ENCODE assay signal across 9 mouse cellular contexts in the genomic region with DNA sequence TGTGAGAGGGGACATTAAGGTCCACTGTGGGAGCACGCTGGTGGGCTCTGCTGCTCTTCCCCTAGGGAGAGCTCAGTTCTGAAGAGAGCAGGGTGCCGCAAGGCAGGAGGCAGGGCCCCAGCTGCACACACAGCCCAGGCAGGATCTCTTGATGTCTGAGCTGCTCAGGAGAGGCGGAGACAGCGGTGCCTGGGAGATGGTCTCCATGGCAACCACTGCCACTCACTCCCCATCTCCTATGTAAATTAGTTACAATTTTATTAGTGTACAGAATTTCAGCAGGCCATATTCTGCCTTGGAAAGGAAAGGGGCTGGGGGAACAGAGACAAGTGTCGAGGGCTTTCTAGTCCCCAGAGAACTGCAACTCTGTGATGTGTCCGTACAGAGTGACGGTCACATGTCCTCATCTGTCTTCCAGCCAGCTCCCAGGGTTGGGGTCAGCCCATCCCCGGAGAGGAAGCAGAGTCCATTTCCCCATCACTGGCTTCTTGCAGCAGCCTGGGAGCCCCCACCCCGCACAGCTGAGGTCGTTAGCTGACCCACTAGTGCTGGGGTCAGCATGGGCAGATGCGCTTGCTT. TPM values are rescaled to one million over a fixed set of nuclear protein-coding genes. Genes with fewer than 3 reads are reported as not detected.
A peak's percentile ranks its signal among the peaks of the same experiment; 100 is the strongest.
DNase-seq lines count a peak whose midpoint lies in the region; ATAC-seq and TF ChIP-seq lines count a peak whose summit lies in the region.
"Had no signal": no experiment of that assay in that cellular context is flagged by ENCODE, and none has a peak within 500 bp of the region (broad histone marks: within the 10 kb centered on the region; RNA-seq: fewer than 3 reads in every experiment).

No protein-coding gene starts in this region.

- peaks cover 44% of the 10 kb centered on the region for H3K4me1 ChIP-seq in forebrain, embryonic 16.5 days (replicated peaks; ENCODE audit: control insufficient read depth, insufficient read depth, low read length)
- peaks cover 46% of the 10 kb centered on the region for H3K4me1 ChIP-seq in intestine, embryonic 14.5 days (replicated peaks; ENCODE audit: control insufficient read depth, insufficient read depth, low read length)
- H3K4me1 ChIP-seq in midbrain, postnatal 0 days (ENCODE audit: insufficient read depth, low read length): peaks cover 26% of the 10 kb centered on the region

- H3K4me2 ChIP-seq in forebrain, embryonic 16.5 days (ENCODE audit: low read length): peak overlapping the region; percentile 50
- peak overlapping the region; percentile 32 for H3K4me2 ChIP-seq in intestine, embryonic 14.5 days (ENCODE audit: low read length)
- H3K4me2 ChIP-seq in midbrain, postnatal 0 days (ENCODE audit: low read depth, low read length, poor library complexity, severe bottlenecking): peak overlapping the region; percentile 10

- H3K9ac ChIP-seq in forebrain, embryonic 16.5 days (replicated peaks; ENCODE audit: low read depth, low read length): peak overlapping the region; percentile 70
- peak overlapping the region; percentile 34; the same call in 1 of the 2 replicates for H3K9ac ChIP-seq in intestine, embryonic 14.5 days (ENCODE audit: low read length)
- peak overlapping the region; percentile 44 for H3K9ac ChIP-seq in midbrain, postnatal 0 days (replicated peaks; ENCODE audit: low read length, poor library complexity, severe bottlenecking)

- peak overlapping the region; percentile 100 for H3K27ac ChIP-seq in forebrain, embryonic 16.5 days (ENCODE audit: low read length)
- H3K27ac ChIP-seq in intestine, embryonic 14.5 days (ENCODE audit: low read depth): peak overlapping the region; percentile 89
- H3K27ac ChIP-seq in midbrain, postnatal 0 days (ENCODE audit: low read depth, low read length): peak overlapping the region; percentile 97

- H3K27me3 ChIP-seq in forebrain, embryonic 16.5 days (replicated peaks; ENCODE audit: control insufficient read depth, insufficient read depth, low read length): no peaks in the 10 kb centered on the region
- no peaks in the 10 kb centered on the region for H3K27me3 ChIP-seq in intestine, embryonic 14.5 days (replicated peaks; ENCODE audit: control insufficient read depth, insufficient read depth, low read length)
- no peaks in the 10 kb centered on the region for H3K27me3 ChIP-seq in midbrain, postnatal 0 days (ENCODE audit: insufficient read depth, low read length)

- no peaks in the 10 kb centered on the region for H3K9me3 ChIP-seq in forebrain, embryonic 16.5 days (ENCODE audit: control insufficient read depth, low read length)
- H3K9me3 ChIP-seq in intestine, embryonic 14.5 days (ENCODE audit: control insufficient read depth, low read length): no peaks in the 10 kb centered on the region
- no peaks in the 10 kb centered on the region for H3K9me3 ChIP-seq in midbrain, postnatal 0 days (ENCODE audit: low read length)

- no peaks in the 10 kb centered on the region for H3K36me3 ChIP-seq in forebrain, embryonic 16.5 days (ENCODE audit: control insufficient read depth, insufficient read depth)
- no peaks in the 10 kb centered on the region for H3K36me3 ChIP-seq in intestine, embryonic 14.5 days (ENCODE audit: control insufficient read depth, insufficient read depth, low read length)
- H3K36me3 ChIP-seq in midbrain, postnatal 0 days (ENCODE audit: insufficient read depth, low read length): no peaks in the 10 kb centered on the region

- no peak; the same call in 1 of the 2 replicates for TF ChIP-seq CTCF in midbrain, postnatal 0 days (IDR thresholded peaks at IDR 0.05)

- WGBS in forebrain, embryonic 16.5 days: 6% methylated on average over 11 of the region's 11 CpGs
- 8% methylated on average over 11 of the region's 11 CpGs for WGBS in intestine, embryonic 14.5 days
- 3% methylated on average over 11 of the region's 11 CpGs for WGBS in midbrain, postnatal 0 days

- H3K4me3 ChIP-seq in forebrain, embryonic 16.5 days (replicated peaks; ENCODE audit: low read length): no peak overlapping the region; the same call in 1 of the 2 replicates
- H3K4me3 ChIP-seq in intestine, embryonic 14.5 days (ENCODE audit: low read depth, low read length): no peak overlapping the region
- H3K4me3 ChIP-seq in midbrain, postnatal 0 days (ENCODE audit: low read depth, low read length): no peak overlapping the region
- H3K4me3 ChIP-seq: myocyte had no signal

- ATAC-seq in forebrain, embryonic 16.5 days: peak; percentile 98
- ATAC-seq in intestine, embryonic 14.5 days (replicated peaks; ENCODE audit: low FRiP score, low TSS enrichment, low read depth): peak; percentile 73
- ATAC-seq in midbrain, postnatal 0 days (ENCODE audit: low FRiP score): peak; percentile 91
- no peak for ATAC-seq in cerebellum, adult (ENCODE audit: insufficient number of reproducible peaks, low FRiP score, low TSS enrichment)

- DNase-seq in ovary, postnatal 36 days (ENCODE audit: low spot score): peak; percentile 47
- no peak for DNase-seq in ovary, postnatal 10 days (ENCODE audit: low spot score)
- peak; percentile 70 for DNase-seq in intestine, embryonic 14.5 days (ENCODE audit: low spot score)
- DNase-seq in left cerebral cortex, adult 9 months (ENCODE audit: low spot score in 2 of 2): peak; percentile 88 to 90
- DNase-seq in midbrain, postnatal 0 days (ENCODE audit: low spot score): peak; percentile 94
- DNase-seq in thymus, postnatal 25 days: peak; percentile 74

RNA-seq across cellular contexts. Expression of a gene that starts 52.6 kb away (rescaled TPM):
- 0.89 and 0.93 TPM in 2 replicates for polyA plus RNA-seq in forebrain, embryonic 16.5 days (2015; fragmentation: Nextera tagmentation; extraction: Ambion mirVana)
- polyA plus RNA-seq in intestine, embryonic 14.5 days (2014; fragmentation: Nextera tagmentation; extraction: Ambion mirVana): 0.99 and 1.1 TPM in 2 replicates
- 0.55 and 2.2 TPM in 2 replicates for total RNA-seq in midbrain, postnatal 0 days (2014; rRNA removed)
- polyA plus RNA-seq in midbrain, postnatal 0 days (2015; fragmentation: Nextera tagmentation; extraction: Ambion mirVana): 0.64 and 0.70 TPM in 2 replicates
